Mouse (Mus musculus): Measurements from ENCODE around the gene Nsun7. TPM values are rescaled to one million over a fixed set of nuclear protein-coding genes. Genes with fewer than 3 reads are reported as not detected.

Nsun7 gene
- polyA plus RNA-seq, 1 experiment = not detected

GRCm38 (mm10) chr5:66302085-66302815 is 42.6 kb downstream of the Nsun7 start:
- Histone ChIP-seq H3K36me3 (ENCODE audit: control insufficient read depth, insufficient read depth, low read length) (peaks cover 28% of the 10 kb centered on the region), H3K27ac (ENCODE audit: insufficient read depth, low read depth, low read length) (no peak overlapping the region), H3K27me3 (ENCODE audit: control insufficient read depth, insufficient read depth, low read length) (no peaks in the 10 kb centered on the region), H3K4me3 (ENCODE audit: low read depth, low read length) (no peak overlapping the region), H3K4me1 (ENCODE audit: control insufficient read depth, insufficient read depth, insufficient read length, low read length) (no peaks in the 10 kb centered on the region)
- TF ChIP-seq POLR2A (IDR thresholded peaks at IDR 0.05; ENCODE audit: low read depth, low read length) (no peak), CTCF (IDR thresholded peaks at IDR 0.05; ENCODE audit: extremely low read depth, insufficient read length, insufficient replicate concordance, low read depth, low read length) (no peak)
- WGBS = 87% methylated on average over 21 of the region's 21 CpGs

DNA sequence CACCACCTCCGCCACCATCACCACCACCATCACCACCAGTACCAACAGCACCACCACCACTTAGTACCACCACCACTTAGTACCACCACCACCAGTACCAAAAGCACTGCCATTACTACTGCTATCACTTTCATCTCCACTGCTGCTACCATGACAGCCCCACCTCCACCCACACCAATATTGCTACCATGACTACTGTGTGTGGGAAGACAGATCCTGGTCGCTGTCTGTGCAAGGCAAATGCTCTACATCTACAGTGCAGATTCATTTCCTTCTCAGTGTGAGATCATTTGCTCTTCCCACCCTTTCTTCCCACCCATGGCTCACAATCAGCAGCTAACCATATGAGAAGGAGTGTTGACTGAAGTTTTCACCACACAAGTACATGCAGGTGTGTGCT is 43.2 kb downstream of the Nsun7 start:
- Histone ChIP-seq H3K4me3 (ENCODE audit: low read depth, low read length) (no peak overlapping the region), H3K4me1 (ENCODE audit: control insufficient read depth, insufficient read depth, insufficient read length, low read length) (no peaks in the 10 kb centered on the region), H3K27ac (ENCODE audit: insufficient read depth, low read depth, low read length) (no peak overlapping the region), H3K36me3 (ENCODE audit: control insufficient read depth, insufficient read depth, low read length) (peaks cover 32% of the 10 kb centered on the region), H3K27me3 (ENCODE audit: control insufficient read depth, insufficient read depth, low read length) (no peaks in the 10 kb centered on the region)
- TF ChIP-seq CTCF (IDR thresholded peaks at IDR 0.05; ENCODE audit: extremely low read depth, insufficient read length, insufficient replicate concordance, low read depth, low read length) (no peak), POLR2A (IDR thresholded peaks at IDR 0.05; ENCODE audit: low read depth, low read length) (no peak)
- 93% methylated on average over 2 of the region's 2 CpGs for WGBS

GRCm38 (mm10) chr5:66304300-66305067 is 44.8 kb downstream of the Nsun7 start:
- TF ChIP-seq POLR2A (IDR thresholded peaks at IDR 0.05; ENCODE audit: low read depth, low read length) (no peak), CTCF (IDR thresholded peaks at IDR 0.05; ENCODE audit: extremely low read depth, insufficient read length, insufficient replicate concordance, low read depth, low read length) (no peak)
- 93% methylated on average over 11 of the region's 11 CpGs for WGBS
- peaks cover 38% of the 10 kb centered on the region for H3K36me3 ChIP-seq (ENCODE audit: control insufficient read depth, insufficient read depth, low read length)
- no peaks in the 10 kb centered on the region for H3K4me1 ChIP-seq (ENCODE audit: control insufficient read depth, insufficient read depth, insufficient read length, low read length)
- no peak overlapping the region for H3K27ac ChIP-seq (ENCODE audit: insufficient read depth, low read depth, low read length)
- no peak overlapping the region for H3K4me3 ChIP-seq (ENCODE audit: low read depth, low read length)
- H3K27me3 ChIP-seq (ENCODE audit: control insufficient read depth, insufficient read depth, low read length) = no peaks in the 10 kb centered on the region

DNA sequence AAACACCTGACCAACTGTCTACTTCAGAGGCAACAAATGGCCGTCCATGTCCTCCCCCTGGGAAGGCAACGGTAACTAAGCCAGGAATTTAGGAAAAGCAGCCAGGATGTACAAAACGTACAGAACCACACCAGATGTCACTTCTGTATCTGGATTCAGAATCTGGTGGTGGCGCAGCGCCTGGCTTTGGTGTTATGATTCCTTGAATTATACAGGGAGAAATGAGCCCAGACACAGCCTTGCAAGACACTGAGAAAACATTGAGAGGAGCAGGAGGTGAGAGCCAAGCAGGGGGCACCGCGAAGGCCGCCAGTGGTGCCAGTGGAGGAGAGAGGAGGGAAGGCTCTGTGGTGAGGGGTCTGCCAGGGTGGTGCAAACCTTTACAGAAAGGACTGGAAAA is 45.8 kb downstream of the Nsun7 start:
- H3K4me3 ChIP-seq (ENCODE audit: low read depth, low read length) = no peak overlapping the region
- H3K27ac ChIP-seq (ENCODE audit: insufficient read depth, low read depth, low read length) = no peak overlapping the region
- no peaks in the 10 kb centered on the region for H3K4me1 ChIP-seq (ENCODE audit: control insufficient read depth, insufficient read depth, insufficient read length, low read length)
- H3K36me3 ChIP-seq (ENCODE audit: control insufficient read depth, insufficient read depth, low read length) = peaks cover 35% of the 10 kb centered on the region
- TF ChIP-seq CTCF (IDR thresholded peaks at IDR 0.05; ENCODE audit: extremely low read depth, insufficient read length, insufficient replicate concordance, low read depth, low read length) (no peak), POLR2A (IDR thresholded peaks at IDR 0.05; ENCODE audit: low read depth, low read length) (no peak)
- 91% methylated on average over 8 of the region's 8 CpGs for WGBS
- no peaks in the 10 kb centered on the region for H3K27me3 ChIP-seq (ENCODE audit: control insufficient read depth, insufficient read depth, low read length)

DNA sequence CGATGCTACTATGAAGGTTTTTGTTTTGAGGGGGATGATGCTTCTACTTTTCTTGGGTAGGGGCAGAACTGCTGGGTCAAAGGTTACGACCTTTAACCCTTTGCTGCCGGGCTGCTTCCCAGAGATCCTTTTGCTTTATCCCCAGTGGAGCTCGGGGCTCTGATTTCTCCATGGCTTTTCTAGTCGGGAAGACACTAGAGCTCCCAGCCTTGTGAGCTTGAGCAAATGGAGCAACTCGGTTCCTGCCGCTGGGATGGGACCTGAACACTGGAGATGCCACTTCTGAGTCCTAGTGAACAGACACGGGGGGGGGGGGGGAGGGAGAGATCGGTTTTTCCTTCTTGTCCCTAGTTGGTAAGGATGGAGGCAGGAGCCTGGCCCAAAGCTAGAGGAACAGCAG is 50.6 kb downstream of the Nsun7 start:
- no peak for TF ChIP-seq POLR2A (IDR thresholded peaks at IDR 0.05; ENCODE audit: low read depth, low read length)
- TF ChIP-seq CTCF (IDR thresholded peaks at IDR 0.05; ENCODE audit: extremely low read depth, insufficient read length, insufficient replicate concordance, low read depth, low read length) = no peak
- H3K36me3 ChIP-seq (ENCODE audit: control insufficient read depth, insufficient read depth, low read length) = peaks cover 26% of the 10 kb centered on the region
- H3K4me3 ChIP-seq (ENCODE audit: low read depth, low read length) = no peak overlapping the region
- 79% methylated on average over 9 of the region's 9 CpGs for WGBS
- no peaks in the 10 kb centered on the region for H3K4me1 ChIP-seq (ENCODE audit: control insufficient read depth, insufficient read depth, insufficient read length, low read length)
- no peak overlapping the region for H3K27ac ChIP-seq (ENCODE audit: insufficient read depth, low read depth, low read length)
- no peaks in the 10 kb centered on the region for H3K27me3 ChIP-seq (ENCODE audit: control insufficient read depth, insufficient read depth, low read length)

GRCm38 (mm10) chr5:66310806-66311205 is 51.1 kb downstream of the Nsun7 start:
- no peak overlapping the region for H3K4me3 ChIP-seq (ENCODE audit: low read depth, low read length)
- WGBS = 95% methylated on average over 11 of the region's 11 CpGs
- TF ChIP-seq POLR2A (IDR thresholded peaks at IDR 0.05; ENCODE audit: low read depth, low read length) = no peak
- no peak for TF ChIP-seq CTCF (IDR thresholded peaks at IDR 0.05; ENCODE audit: extremely low read depth, insufficient read length, insufficient replicate concordance, low read depth, low read length)
- no peak overlapping the region for H3K27ac ChIP-seq (ENCODE audit: insufficient read depth, low read depth, low read length)
- peaks cover 26% of the 10 kb centered on the region for H3K36me3 ChIP-seq (ENCODE audit: control insufficient read depth, insufficient read depth, low read length)
- no peaks in the 10 kb centered on the region for H3K4me1 ChIP-seq (ENCODE audit: control insufficient read depth, insufficient read depth, insufficient read length, low read length)
- no peaks in the 10 kb centered on the region for H3K27me3 ChIP-seq (ENCODE audit: control insufficient read depth, insufficient read depth, low read length)

GRCm38 (mm10) chr5:66315791-66316190 is 56.1 kb downstream of the Nsun7 start:
- Histone ChIP-seq H3K36me3 (ENCODE audit: control insufficient read depth, insufficient read depth, low read length) (peaks cover 5% of the 10 kb centered on the region; the same call in 1 of the 2 replicates), H3K4me1 (ENCODE audit: control insufficient read depth, insufficient read depth, insufficient read length, low read length) (no peaks in the 10 kb centered on the region), H3K4me3 (ENCODE audit: low read depth, low read length) (no peak overlapping the region), H3K27ac (ENCODE audit: insufficient read depth, low read depth, low read length) (no peak overlapping the region), H3K27me3 (ENCODE audit: control insufficient read depth, insufficient read depth, low read length) (no peaks in the 10 kb centered on the region)
- 92% methylated on average over 5 of the region's 5 CpGs for whole genome bisulfite sequencing
- TF ChIP-seq POLR2A (IDR thresholded peaks at IDR 0.05; ENCODE audit: low read depth, low read length) (no peak), CTCF (IDR thresholded peaks at IDR 0.05; ENCODE audit: extremely low read depth, insufficient read length, insufficient replicate concordance, low read depth, low read length) (no peak)
